Mouse (Mus musculus): ENCODE results near the gene Mfsd10.

GRCm38 (mm10) chr5:34669493-34669892, 32.5 kb upstream of the Mfsd10 start:
- no peak for TF ChIP-seq USF1 (IDR thresholded peaks at IDR 0.05; ENCODE audit: low read depth, low read length)
- TF ChIP-seq EP300 (IDR thresholded peaks at IDR 0.05; ENCODE audit: low read depth in 1 of 2, low read length in 2 of 2), result no peak
- TF ChIP-seq POLR2A (IDR thresholded peaks at IDR 0.05; ENCODE audit: control insufficient read depth in 1 of 2, insufficient read depth in 1 of 2, low read depth in 1 of 2, low read length in 2 of 2, poor library complexity in 1 of 2), result no peak
- no peak for TF ChIP-seq USF2 (IDR thresholded peaks at IDR 0.05; ENCODE audit: borderline replicate concordance in 1 of 2, insufficient read depth in 1 of 2, low read depth in 1 of 2, low read length in 2 of 2)
- TF ChIP-seq MAX (IDR thresholded peaks at IDR 0.05; ENCODE audit: low read length), result no peak
- no peak for TF ChIP-seq GATA1 (IDR thresholded peaks at IDR 0.05; ENCODE audit: low read depth, low read length)
- no peak for TF ChIP-seq ZKSCAN1 (IDR thresholded peaks at IDR 0.05; ENCODE audit: low read depth, low read length)
- no peak for TF ChIP-seq ETS1 (IDR thresholded peaks at IDR 0.05; ENCODE audit: low read depth, low read length)
- TF ChIP-seq BHLHE40 (IDR thresholded peaks at IDR 0.05; ENCODE audit: borderline replicate concordance, low read depth, low read length), result no peak
